Mouse (Mus musculus): ENCODE measurements around the gene Hoxb5. TPM values are rescaled to one million over a fixed set of nuclear protein-coding genes. Genes with fewer than 3 reads are reported as not detected.

Hoxb5 gene
- polyA plus RNA-seq, 1 experiment from 2014 or later: 4.5 TPM

- no peak overlapping the region for H3K27ac ChIP-seq (ENCODE audit: low read depth, low read length)
- no peak overlapping the region for H3K9ac ChIP-seq (ENCODE audit: low read depth, low read length)
- no peaks in the 10 kb centered on the region for H3K9me3 ChIP-seq (ENCODE audit: control insufficient read depth, low read length)
- H3K4me1 ChIP-seq (replicated peaks; ENCODE audit: control insufficient read depth, insufficient read depth, low read length): no peaks in the 10 kb centered on the region
- DNase-seq (ENCODE audit: low spot score) (no peak), ATAC-seq (replicated peaks; ENCODE audit: low FRiP score) (no peak)
- H3K4me3 ChIP-seq (ENCODE audit: low read depth, low read length): no peak overlapping the region
- H3K27me3 ChIP-seq (replicated peaks; ENCODE audit: control insufficient read depth, insufficient read depth, low read length): peaks cover 100% of the 10 kb centered on the region
- no peaks in the 10 kb centered on the region for H3K36me3 ChIP-seq (ENCODE audit: control insufficient read depth, insufficient read depth, low read length)
- WGBS: 2% methylated on average over 24 of the region's 24 CpGs
- no peak overlapping the region for H3K4me2 ChIP-seq
Measured at GRCm38 (mm10) chr11:96261323-96261890, 41.7 kb upstream of the Hoxb5 start.

- DNase-seq (ENCODE audit: low spot score): no peak
- no peak for ATAC-seq (replicated peaks; ENCODE audit: low FRiP score)
- Histone ChIP-seq H3K4me1 (replicated peaks; ENCODE audit: control insufficient read depth, insufficient read depth, low read length) (no peaks in the 10 kb centered on the region), H3K36me3 (ENCODE audit: control insufficient read depth, insufficient read depth, low read length) (no peaks in the 10 kb centered on the region), H3K27me3 (replicated peaks; ENCODE audit: control insufficient read depth, insufficient read depth, low read length) (peaks cover 100% of the 10 kb centered on the region), H3K4me3 (ENCODE audit: low read depth, low read length) (no peak overlapping the region), H3K9me3 (ENCODE audit: control insufficient read depth, low read length) (no peaks in the 10 kb centered on the region), H3K27ac (ENCODE audit: low read depth, low read length) (no peak overlapping the region), H3K4me2 (no peak overlapping the region), H3K9ac (ENCODE audit: low read depth, low read length) (no peak overlapping the region)
- WGBS: 8% methylated on average over 6 of the region's 6 CpGs
Measured at GRCm38 (mm10) chr11:96262262-96262830, 40.8 kb upstream of the Hoxb5 start.

GRCm38 (mm10) chr11:96263636-96264389 lies 39.3 kb upstream of the Hoxb5 start:
- H3K4me2 ChIP-seq: no peak overlapping the region
- no peak overlapping the region for H3K9ac ChIP-seq (ENCODE audit: low read depth, low read length)
- H3K27ac ChIP-seq (ENCODE audit: low read depth, low read length): no peak overlapping the region
- no peak overlapping the region for H3K4me3 ChIP-seq (ENCODE audit: low read depth, low read length)
- H3K27me3 ChIP-seq (replicated peaks; ENCODE audit: control insufficient read depth, insufficient read depth, low read length): peaks cover 98% of the 10 kb centered on the region
- DNase-seq (ENCODE audit: low spot score): no peak
- no peaks in the 10 kb centered on the region for H3K9me3 ChIP-seq (ENCODE audit: control insufficient read depth, low read length)
- H3K4me1 ChIP-seq (replicated peaks; ENCODE audit: control insufficient read depth, insufficient read depth, low read length): no peaks in the 10 kb centered on the region
- ATAC-seq (replicated peaks; ENCODE audit: low FRiP score): no peak
- H3K36me3 ChIP-seq (ENCODE audit: control insufficient read depth, insufficient read depth, low read length): no peaks in the 10 kb centered on the region
- WGBS: 2% methylated on average over 33 of the region's 33 CpGs

GRCm38 (mm10) chr11:96264390-96265020 lies 38.6 kb upstream of the Hoxb5 start:
- DNase-seq (ENCODE audit: low spot score): no peak
- Histone ChIP-seq H3K27me3 (replicated peaks; ENCODE audit: control insufficient read depth, insufficient read depth, low read length) (peaks cover 98% of the 10 kb centered on the region), H3K9me3 (ENCODE audit: control insufficient read depth, low read length) (no peaks in the 10 kb centered on the region), H3K27ac (ENCODE audit: low read depth, low read length) (no peak overlapping the region), H3K4me1 (replicated peaks; ENCODE audit: control insufficient read depth, insufficient read depth, low read length) (no peaks in the 10 kb centered on the region), H3K9ac (ENCODE audit: low read depth, low read length) (no peak overlapping the region), H3K36me3 (ENCODE audit: control insufficient read depth, insufficient read depth, low read length) (no peaks in the 10 kb centered on the region), H3K4me3 (ENCODE audit: low read depth, low read length) (no peak overlapping the region), H3K4me2 (no peak overlapping the region)
- 15% methylated on average over 8 of the region's 8 CpGs for WGBS
- ATAC-seq (replicated peaks; ENCODE audit: low FRiP score): no peak

GRCm38 (mm10) chr11:96265954-96266353 lies 37.2 kb upstream of the Hoxb5 start:
- Histone ChIP-seq H3K4me2 (no peak overlapping the region), H3K9me3 (ENCODE audit: control insufficient read depth, low read length) (no peaks in the 10 kb centered on the region), H3K27me3 (replicated peaks; ENCODE audit: control insufficient read depth, insufficient read depth, low read length) (peaks cover 98% of the 10 kb centered on the region), H3K27ac (ENCODE audit: low read depth, low read length) (no peak overlapping the region), H3K9ac (ENCODE audit: low read depth, low read length) (no peak overlapping the region), H3K4me3 (ENCODE audit: low read depth, low read length) (no peak overlapping the region), H3K4me1 (replicated peaks; ENCODE audit: control insufficient read depth, insufficient read depth, low read length) (0 out of 2 replicates have a peak, but pooled peaks cover 2% of the 10 kb centered on the region), H3K36me3 (ENCODE audit: control insufficient read depth, insufficient read depth, low read length) (no peaks in the 10 kb centered on the region)
- no peak for ATAC-seq (replicated peaks; ENCODE audit: low FRiP score)
- no peak for DNase-seq (ENCODE audit: low spot score)
- WGBS: 8% methylated on average over 7 of the region's 7 CpGs

- peaks cover 98% of the 10 kb centered on the region for H3K27me3 ChIP-seq (replicated peaks; ENCODE audit: control insufficient read depth, insufficient read depth, low read length)
- no peak for DNase-seq (ENCODE audit: low spot score)
- no peak overlapping the region for H3K9ac ChIP-seq (ENCODE audit: low read depth, low read length)
- no peaks in the 10 kb centered on the region for H3K36me3 ChIP-seq (ENCODE audit: control insufficient read depth, insufficient read depth, low read length)
- H3K27ac ChIP-seq (ENCODE audit: low read depth, low read length): no peak overlapping the region
- H3K4me1 ChIP-seq (replicated peaks; ENCODE audit: control insufficient read depth, insufficient read depth, low read length): peaks cover 6% of the 10 kb centered on the region; the same call in 1 of the 2 replicates
- H3K4me2 ChIP-seq: no peak overlapping the region
- ATAC-seq (replicated peaks; ENCODE audit: low FRiP score): no peak
- 27% methylated on average over 7 of the region's 7 CpGs for WGBS
- no peaks in the 10 kb centered on the region for H3K9me3 ChIP-seq (ENCODE audit: control insufficient read depth, low read length)
- no peak overlapping the region for H3K4me3 ChIP-seq (ENCODE audit: low read depth, low read length)
Measured at GRCm38 (mm10) chr11:96267021-96267920, 35.9 kb upstream of the Hoxb5 start.

GRCm38 (mm10) chr11:96268031-96268745 lies 34.9 kb upstream of the Hoxb5 start:
- Histone ChIP-seq H3K27me3 (replicated peaks; ENCODE audit: control insufficient read depth, insufficient read depth, low read length) (peaks cover 98% of the 10 kb centered on the region), H3K9me3 (ENCODE audit: control insufficient read depth, low read length) (no peaks in the 10 kb centered on the region), H3K9ac (ENCODE audit: low read depth, low read length) (no peak overlapping the region), H3K27ac (ENCODE audit: low read depth, low read length) (no peak overlapping the region), H3K4me2 (no peak overlapping the region), H3K4me1 (replicated peaks; ENCODE audit: control insufficient read depth, insufficient read depth, low read length) (peaks cover 6% of the 10 kb centered on the region; the same call in 1 of the 2 replicates), H3K4me3 (ENCODE audit: low read depth, low read length) (no peak overlapping the region), H3K36me3 (ENCODE audit: control insufficient read depth, insufficient read depth, low read length) (no peaks in the 10 kb centered on the region)
- ATAC-seq (replicated peaks; ENCODE audit: low FRiP score): no peak
- 18% methylated on average over 1 of the region's 1 CpGs for WGBS
- DNase-seq (ENCODE audit: low spot score): no peak
